Mouse (Mus musculus): ENCODE data around the gene Cib4. TPM values are rescaled to one million over a fixed set of nuclear protein-coding genes. Genes with fewer than 3 reads are reported as not detected.

The Cib4 gene
- total RNA-seq, 2 experiments from 2014 or later: not detected

DNA sequence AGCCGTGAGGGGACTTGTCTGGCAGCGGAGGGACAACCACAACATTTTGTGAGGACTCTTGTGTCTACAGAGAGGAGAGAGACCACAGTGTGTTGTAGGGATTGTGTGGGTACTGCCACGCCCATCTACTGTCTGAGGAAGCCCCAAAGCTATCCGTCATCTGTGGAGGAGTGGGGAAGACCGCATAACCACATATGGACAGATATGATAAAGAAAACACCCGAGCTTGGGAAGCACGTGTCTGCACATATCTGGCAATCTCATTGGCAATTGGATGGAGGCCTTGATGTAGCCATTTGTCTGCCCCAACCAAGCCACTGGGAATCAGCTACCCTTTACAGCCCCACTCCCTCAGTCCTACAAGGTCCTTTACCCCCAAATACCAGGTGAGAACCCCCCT, 30.6 kb upstream of the Cib4 start:
- ATAC-seq (replicated peaks; ENCODE audit: poor library complexity, severe bottlenecking): no peak

DNA sequence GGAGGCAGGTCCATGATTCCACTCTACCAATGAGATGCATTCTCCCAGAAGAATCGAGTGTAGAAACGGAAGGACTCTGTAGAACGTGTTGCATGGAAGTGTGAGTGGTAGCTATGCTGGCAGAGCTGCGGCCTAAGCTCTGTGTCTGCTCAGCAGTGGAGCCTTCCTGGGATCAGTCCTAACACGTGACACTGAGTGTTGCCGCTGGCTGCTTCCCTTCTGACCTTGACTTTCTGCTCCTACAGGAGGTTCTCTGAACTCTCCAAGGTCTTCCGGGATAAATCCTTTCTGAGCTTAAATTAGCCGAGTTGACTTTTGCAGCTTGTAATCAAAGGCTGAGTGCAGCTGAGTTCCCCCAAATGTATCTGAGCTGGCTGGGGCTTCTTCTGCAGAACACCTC, 28.7 kb upstream of the Cib4 start:
- ATAC-seq (replicated peaks; ENCODE audit: poor library complexity, severe bottlenecking): no peak

DNA sequence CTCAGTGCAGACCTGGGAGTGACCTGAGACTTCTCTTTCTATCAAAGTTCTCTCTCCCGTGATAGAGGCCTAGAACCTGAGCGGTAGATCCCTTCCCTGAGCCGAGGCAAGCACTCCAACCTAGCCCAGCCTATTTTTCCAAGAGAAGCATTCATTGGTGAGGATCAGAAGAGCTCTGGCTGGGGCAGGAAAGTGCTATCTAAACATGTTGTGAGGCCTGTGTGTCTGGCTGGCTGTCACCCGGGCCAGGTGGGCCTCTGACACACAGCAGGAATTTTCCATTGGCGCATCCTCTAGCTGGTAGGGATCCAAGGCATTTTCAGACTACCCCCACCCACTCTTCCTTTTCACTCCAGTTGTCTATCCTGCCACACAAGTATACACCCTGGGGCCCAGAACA, 26.2 kb upstream of the Cib4 start:
- ATAC-seq (replicated peaks; ENCODE audit: poor library complexity, severe bottlenecking): no peak

DNA sequence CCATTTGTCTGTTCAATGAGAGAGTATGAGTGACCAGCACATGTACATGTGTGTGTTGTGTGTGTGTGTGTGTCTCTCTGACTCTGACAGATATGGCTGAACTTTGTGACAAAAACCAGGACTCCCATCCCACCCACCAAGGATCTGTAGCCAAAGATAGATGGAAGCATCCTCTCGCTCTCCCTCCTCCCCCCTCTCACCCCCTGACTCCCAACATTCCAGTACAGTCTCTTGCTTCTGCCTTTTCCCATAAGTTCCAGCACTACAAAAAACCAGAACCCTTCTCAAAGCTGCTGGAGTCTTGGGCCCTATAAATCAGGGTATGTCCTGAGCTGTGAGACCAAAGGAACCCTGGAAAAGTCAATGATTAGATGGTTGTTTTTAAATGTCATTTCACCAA, 22.8 kb upstream of the Cib4 start:
- ATAC-seq (replicated peaks; ENCODE audit: poor library complexity, severe bottlenecking): no peak

DNA sequence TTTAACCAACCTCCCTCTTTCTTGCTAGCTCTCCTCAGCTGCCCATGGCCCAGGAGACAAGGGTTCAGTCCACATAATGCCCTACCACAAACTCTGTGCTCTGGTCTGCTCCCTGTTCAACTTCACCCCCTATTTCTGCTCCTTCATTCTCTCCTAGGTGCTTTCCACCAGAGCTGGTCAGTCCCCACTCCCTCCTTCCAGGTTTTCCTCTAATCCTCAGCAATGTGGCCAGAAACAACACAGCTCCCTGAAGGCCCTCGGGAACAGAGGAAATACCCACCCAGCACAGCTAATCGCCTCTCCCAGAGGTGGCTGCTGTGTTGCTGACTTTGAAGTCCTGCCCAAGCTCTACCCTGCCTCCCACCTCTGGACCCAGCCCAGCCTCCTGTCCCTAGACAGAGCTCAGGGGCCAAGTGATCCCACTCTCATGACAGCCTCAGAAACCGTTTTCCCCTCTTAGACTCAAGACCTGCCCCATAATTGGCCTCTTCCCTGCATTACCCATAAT, 14.4 kb upstream of the Cib4 start:
- no peak for ATAC-seq (replicated peaks; ENCODE audit: poor library complexity, severe bottlenecking)

DNA sequence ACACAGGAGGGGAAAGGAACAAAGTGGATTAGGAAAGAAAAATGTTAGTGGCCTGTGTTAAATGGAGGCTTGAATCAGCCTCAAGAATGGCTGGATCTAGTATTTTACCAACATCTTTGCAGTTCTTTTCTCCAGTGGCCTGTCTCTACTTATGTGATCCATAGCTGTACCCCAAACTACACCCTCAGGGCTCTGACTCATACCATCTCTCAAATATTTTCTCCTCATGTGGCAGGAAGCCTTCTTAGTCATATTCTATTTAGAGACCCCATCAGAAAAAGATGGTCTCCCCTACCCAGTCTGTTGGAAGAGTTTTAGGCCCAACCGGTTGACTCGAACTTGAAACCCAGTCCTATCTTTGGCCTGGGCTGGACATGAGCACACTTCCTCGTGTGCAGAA, 13.8 kb upstream of the Cib4 start:
- ATAC-seq (replicated peaks; ENCODE audit: poor library complexity, severe bottlenecking): no peak

DNA sequence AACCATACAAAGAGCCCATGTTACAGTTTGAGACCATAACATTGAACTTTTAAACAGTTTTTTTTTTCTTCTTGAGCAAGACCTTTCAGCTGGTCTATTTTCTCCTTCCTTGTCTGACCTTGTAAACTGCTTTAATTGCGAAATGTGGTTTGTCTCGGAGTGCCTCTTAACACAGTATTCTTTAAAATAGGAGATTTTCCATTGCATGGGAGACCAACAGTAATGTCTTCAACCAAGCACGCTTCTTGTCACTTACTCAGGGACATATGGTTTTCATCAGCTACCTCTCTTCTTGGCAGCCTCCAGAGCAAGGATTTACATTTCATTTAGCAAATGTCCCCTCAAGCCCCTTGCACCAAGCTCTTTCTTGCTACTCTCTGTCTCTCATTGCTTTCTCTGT, 10.6 kb upstream of the Cib4 start:
- ATAC-seq (replicated peaks; ENCODE audit: poor library complexity, severe bottlenecking): no peak

DNA sequence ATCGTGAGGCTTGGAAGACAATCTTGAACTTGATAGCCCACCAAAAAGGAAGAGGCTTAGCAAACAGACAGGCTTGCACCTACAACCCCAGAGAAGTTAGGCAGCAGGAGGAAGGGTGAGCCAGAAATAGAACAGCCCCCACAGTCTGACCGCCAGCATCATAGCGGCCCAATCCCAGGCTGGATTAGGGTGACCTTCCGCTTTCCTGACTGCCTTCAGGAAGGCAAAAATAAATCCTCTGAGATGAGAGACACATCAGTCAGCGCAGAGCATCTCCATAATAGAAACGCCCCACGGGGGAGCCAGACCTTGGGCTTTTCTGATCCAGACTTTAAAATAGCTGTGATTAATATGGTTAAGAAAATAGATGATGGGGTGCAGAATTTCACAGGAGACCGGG, 9.3 kb upstream of the Cib4 start:
- no peak for ATAC-seq (replicated peaks; ENCODE audit: poor library complexity, severe bottlenecking)

DNA sequence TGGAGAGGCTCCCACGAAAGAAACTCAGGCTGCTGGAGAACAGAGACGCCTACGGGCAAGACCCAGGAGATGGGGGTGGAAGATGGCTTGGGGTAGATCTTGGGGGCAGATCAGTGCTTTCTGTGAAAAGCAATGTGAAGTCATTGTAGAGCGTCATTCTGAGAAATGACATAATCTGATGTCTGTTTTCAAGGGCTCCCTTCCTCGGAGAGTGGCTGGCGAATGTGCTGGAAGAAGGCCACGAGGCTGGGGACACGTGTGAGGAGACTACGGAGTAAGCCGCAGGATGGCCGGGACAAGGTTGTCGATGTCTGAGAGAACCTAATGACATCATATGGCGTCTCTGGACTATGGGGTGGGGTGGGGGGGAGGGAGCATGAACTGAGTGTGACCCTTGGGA, 8.3 kb upstream of the Cib4 start:
- ATAC-seq (replicated peaks; ENCODE audit: poor library complexity, severe bottlenecking): no peak

DNA sequence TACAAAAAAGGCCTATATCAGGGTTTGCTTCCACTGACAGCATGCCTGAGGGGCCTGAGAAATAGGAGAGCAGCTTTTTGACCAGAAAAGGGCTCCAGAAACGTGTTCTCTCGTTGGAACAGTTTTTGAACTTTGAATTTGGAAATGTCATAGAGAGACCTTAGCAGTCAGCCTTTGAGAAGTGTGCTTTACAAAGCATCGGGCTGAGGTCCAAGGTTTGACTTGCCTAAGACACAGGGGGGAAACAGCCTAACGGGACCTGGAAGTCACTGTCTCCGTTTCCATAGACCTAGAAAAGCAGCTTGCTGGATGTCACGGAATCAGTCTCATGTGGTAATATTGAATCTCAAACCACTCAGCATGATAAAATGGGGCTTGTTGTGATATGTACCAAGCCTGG, 6.4 kb upstream of the Cib4 start:
- no peak for ATAC-seq (replicated peaks; ENCODE audit: poor library complexity, severe bottlenecking)

DNA sequence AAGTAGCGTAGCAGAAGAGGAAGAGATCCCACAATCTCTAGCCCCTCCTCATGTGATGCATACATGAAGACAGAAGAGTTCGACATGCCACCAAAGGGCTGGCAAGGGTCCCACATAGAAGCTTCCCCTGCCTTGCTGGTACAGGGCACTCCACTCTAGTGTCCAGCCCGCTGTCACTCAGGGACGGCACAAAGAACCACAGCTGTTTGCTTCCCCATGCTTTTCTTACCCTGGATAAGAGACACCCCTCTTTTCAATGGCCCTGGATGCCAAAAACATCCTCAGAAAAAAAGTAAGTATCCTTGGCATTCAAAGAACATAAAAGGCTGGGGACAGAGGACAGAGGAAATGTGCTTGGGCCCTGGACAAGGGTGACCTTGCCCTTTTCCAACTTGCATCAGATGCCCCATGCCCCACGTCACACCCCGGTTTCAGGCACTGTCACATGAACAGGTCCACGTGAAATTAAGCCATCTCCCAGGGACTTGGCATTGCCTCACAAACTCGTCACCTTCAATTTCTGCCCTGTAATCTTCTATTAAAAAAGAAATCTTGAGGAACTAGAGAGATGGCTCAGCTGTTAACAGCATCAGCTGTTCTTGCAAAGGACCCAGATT, 5.5 kb upstream of the Cib4 start:
- no peak for ATAC-seq (replicated peaks; ENCODE audit: poor library complexity, severe bottlenecking)

DNA sequence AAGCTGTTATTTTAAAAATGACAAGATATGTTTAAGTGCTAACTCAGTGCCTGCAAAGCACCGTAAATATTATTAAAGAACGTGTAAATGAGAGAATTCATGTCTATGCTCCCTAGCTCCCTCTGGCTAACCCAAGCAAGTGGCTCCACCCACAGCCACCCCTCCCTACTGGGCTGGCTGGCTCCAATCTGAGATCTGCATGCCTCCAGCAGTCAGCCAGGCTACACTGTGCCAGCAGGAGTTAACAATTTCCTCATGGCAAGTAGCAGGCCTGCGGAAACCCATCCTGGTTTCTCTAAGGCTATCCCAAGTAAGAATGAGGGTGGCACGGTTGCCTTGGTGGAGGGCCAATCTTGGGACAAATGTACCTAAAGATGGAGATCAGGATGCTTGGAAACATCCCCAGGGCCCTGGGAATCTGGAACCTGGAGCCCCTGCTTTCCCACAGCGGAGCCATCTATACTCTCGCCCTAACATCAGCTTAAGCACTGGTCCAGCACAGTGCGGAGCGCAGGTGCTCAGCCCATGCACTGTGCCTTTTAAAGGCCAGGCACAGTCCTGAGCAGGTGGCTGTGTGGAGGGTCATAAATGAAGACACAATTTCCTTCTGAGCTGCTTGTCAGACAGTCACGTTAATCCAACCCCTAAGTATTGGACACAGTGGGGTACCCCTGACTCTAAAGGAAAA, 4.8 kb upstream of the Cib4 start:
- ATAC-seq (replicated peaks; ENCODE audit: poor library complexity, severe bottlenecking): no peak

DNA sequence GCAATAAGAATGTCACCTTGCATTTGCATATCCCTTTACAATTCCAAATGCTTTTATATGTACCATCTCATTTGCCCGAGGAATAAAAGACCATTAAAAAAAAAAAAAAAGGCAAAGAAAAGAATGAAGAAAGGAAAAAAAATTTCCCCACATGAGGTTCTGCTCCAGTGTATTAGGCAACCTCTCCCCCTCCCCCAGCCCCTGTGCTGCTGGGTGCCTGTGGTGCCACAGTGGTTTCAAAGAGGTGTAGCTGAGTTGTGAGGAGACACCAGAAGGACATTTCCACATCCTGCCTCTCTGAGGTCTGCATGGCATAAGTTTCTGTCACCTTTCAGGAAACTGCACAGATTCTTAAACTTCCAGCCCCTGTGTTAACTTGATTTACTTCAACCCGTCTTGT, 3.0 kb upstream of the Cib4 start:
- no peak for ATAC-seq (replicated peaks; ENCODE audit: poor library complexity, severe bottlenecking)

DNA sequence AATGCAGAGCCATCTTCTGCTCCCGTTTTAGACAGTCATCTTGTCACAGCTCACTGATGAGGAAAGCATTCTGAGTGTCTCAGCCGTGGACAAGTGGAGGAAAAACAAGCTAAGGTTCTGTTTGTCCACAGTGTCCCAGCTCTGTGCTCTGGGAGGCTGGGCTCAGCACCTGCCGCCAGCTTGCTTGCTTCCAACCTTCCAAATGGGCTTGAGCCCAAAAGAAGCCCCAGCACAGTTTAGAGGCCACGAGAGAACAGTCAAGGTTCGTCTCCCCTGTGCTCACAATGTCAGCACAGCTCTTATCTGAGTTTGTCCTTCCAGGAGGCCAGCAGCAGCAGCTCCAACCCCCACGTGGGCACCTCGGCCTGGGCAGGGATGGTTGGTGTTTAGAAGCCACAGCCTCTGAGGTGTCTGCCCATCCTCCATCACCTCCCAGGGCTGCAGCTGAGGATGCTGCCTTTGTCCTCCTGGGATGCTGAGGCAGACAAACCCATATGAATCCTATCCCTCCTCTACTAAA, 9.5 kb downstream of the Cib4 start:
- ATAC-seq (replicated peaks; ENCODE audit: poor library complexity, severe bottlenecking): no peak

DNA sequence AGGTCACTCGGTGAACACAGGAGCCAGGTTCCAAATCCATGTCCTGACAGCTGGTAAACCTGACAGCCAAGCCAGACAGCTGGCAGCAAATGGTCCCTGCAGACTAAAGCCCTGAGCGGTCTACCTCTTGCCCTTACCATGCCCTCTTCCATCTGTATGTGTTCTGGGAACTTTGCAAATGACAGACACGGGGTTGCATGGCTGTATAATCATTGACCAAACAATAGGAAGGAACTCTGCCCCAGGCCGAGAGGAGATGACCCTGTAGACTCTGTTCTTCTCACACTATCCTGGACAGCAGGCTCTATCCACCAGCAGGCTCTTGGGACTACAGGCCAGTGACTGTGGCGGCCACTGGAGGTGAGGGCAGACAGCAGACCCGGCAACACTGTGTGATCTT, 11.0 kb downstream of the Cib4 start:
- no peak for ATAC-seq (replicated peaks; ENCODE audit: poor library complexity, severe bottlenecking)

DNA sequence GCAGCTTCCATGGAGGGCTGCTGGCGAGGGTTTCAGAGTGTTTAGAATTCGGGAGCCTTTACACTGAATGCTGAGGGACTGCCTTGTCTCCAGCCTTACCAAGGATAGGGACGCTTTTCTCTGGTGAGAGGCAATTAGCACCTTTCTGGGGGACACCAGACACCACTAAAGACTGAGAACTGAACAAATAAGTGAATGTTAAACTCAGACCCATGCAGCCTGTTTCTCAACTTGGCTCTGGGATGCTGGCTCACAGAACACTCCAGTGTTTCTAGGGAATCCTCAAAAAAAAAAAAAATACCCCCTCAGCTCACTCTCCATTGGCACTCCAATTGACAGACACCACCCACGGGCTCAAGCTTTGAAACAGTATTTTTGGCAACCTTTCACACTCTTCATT, 16.7 kb downstream of the Cib4 start:
- ATAC-seq (replicated peaks; ENCODE audit: poor library complexity, severe bottlenecking): no peak

DNA sequence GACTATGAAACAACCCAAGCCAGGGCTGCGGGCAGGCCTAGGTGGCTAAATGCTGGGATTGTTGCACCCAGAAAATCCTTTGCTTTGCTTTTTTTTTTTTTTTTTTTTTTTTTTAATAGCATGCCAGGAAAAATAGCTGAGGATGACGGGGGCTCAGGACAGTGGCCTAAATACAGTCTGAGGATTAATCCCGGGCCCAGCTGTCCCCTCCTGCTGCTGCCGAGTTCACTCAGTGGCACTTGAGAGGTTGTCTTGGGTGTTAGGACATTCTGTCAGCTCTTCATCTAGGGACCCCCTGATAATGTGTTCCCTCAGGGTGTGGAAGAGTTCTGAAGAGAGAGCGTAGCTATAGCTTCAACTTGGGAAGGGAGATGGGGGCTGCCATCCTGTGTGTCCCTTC, 18.5 kb downstream of the Cib4 start:
- ATAC-seq (replicated peaks; ENCODE audit: poor library complexity, severe bottlenecking): no peak

DNA sequence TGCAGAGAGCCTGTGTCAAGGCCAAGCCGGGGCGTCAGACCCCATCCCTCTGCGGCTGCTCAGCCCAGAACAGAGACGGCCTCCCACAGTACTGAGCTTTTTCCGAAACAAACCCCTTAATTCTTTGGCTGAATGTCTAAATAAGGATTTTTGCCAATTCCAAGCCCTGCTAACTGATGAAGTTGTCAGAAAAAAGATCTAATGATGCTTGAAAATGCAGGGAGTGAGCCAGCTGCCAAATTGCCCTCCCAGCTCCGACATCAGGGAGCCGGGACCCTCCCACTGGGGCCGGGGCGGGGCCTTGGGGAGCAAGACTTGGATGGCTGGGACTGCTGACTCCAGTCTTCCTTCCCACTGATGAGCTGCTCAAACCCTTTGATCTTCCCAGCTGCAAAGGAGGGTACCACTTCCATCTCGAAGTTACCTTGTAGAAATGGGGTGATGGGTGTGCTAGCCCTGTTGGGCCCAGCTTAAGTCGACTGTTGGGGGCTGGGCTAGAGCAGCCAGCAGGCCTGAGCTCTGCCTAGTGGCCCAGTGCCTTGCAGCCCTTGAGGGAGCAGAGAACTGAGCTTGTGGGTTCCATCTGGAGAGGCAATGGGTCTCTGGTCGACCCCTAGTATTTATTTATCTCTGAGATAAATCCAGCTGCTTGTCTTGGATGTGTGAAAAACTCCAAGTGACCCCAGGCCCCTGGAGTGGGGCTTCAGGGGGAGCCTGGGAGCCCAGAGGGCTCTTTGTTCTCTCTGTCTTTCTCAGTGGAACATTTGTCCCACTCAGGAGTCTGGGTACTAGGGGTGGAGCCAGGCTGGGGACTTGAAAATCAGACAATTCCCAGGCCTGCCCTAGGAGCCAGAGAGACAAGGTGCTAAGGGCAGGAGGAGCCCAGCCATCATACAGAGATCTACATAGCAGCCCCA, 19.5 kb downstream of the Cib4 start:
- no peak for ATAC-seq (replicated peaks; ENCODE audit: poor library complexity, severe bottlenecking)

DNA sequence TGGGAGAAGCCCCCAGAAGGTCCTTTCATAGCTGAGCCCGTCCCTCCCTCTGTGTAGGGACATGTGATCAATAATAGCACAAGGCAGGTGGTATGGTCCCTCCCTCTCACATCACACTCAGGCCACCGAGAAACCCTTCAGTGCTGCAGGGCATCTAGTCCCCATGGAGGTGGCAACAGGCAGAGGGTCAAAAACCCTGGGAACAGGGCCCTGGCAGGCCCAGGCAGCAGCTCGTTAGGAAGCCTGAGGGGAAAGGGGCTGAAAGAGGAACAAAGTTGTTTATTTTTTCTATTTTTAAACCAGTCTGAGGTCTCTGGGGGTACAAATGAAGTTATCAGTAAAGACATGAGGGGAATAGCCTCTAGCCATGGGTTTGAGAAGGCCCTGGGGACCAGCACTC, 21.4 kb downstream of the Cib4 start:
- no peak for ATAC-seq (replicated peaks; ENCODE audit: poor library complexity, severe bottlenecking)

DNA sequence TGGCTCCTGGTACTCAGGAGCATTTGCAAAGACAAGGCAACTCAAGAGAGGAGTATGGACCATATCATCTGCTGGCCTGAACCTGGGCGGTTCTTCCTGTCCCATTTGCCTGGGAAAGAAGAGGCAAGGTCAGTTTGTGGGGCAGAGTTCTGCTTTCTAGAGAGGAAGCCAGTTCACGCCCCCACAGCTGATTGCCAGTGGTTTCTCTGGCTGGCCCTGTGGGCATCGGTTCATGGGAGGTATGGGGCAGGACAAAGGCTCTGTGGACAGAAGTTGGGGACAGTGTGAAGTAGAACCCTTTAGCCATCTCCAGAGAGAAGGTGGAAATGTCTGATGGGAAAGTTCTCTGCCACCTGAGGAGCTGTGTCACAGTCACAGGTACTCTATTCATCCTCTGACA, 22.5 kb downstream of the Cib4 start:
- peak; percentile 44 for ATAC-seq (replicated peaks; ENCODE audit: poor library complexity, severe bottlenecking)

DNA sequence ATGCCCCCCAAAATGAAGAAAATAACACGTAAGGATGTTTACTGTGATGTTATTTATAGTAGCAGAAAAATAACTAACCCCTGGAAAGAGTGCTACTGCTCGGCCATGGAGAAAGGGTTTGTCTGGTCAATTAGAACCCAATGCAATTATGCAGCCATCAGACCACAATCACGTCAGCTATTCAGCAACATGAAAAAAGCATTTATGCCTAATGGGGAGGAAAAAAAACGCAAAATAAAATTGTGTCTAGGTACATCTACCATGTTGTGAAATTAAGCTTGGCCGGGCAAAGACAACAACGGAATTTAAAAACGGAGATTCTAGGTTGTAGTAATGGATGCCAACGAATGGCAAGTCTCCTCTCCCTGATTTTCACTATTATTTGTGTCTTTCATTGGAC, 23.2 kb downstream of the Cib4 start:
- no peak for ATAC-seq (replicated peaks; ENCODE audit: poor library complexity, severe bottlenecking)

Measured in granulocyte monocyte progenitor cell, adult 5-6 weeks (primary cell).